Comparison of ENCODE assay signal across 8 mouse cellular contexts in the genomic region with DNA sequence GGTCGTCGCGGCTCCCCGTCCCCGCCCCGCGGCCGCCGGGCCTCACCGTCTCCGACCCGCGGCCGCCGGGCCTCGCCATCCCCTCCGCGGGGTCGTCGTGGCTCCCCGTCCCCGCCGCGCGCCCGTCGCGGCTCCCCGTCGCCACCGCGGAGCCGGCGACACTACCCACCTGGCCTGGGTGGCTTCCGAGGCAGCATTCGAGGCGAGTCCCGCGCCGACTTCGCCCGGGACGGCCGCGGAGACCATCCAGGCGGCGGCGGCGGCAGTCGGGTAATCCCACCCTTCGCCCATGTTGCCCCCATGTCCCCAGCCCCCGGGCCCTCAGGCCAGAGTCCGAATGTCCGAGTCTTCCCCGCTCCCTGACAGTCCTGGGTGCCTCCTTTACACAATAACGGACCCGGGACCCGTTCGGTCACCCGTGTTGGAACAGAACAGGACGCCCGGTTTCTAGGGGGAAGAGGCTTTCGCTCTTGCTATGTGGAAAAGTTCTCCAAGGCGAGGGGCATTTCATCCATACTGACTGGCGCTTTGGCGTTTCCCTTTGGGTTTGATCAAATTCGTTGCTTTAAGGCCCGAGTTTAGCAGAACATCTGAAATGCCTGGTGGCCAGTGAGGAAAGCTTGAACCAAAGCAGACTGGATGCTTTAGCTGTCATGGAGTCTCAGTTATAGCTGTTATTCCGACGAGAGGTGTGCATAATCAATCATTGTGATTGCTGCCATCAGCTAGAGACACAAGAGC. TPM values are rescaled to one million over a fixed set of nuclear protein-coding genes. Genes with fewer than 3 reads are reported as not detected.
A peak's percentile ranks its signal among the peaks of the same experiment; 100 is the strongest.
DNase-seq lines count a peak whose midpoint lies in the region; ATAC-seq and TF ChIP-seq lines count a peak whose summit lies in the region.

No protein-coding gene starts in this region.

- under 1% methylated on average over 68 of the region's 70 CpGs for WGBS in intestine, embryonic 16.5 days
- under 1% methylated on average over 70 of the region's 70 CpGs for WGBS in liver, embryonic 14.5 days (ENCODE audit: insufficient replicate concordance)
- under 1% methylated on average over 44 of the region's 70 CpGs for WGBS in neural tube, embryonic 14.5 days

- ATAC-seq in cerebellum, adult (ENCODE audit: insufficient number of reproducible peaks, low FRiP score, low TSS enrichment) = peak; percentile 23; the same call in 1 of the 2 replicates
- ATAC-seq in intestine, embryonic 16.5 days = no peak; the same call in 1 of the 2 replicates
- ATAC-seq in liver, embryonic 14.5 days (ENCODE audit: insufficient read depth) = peak; percentile 10; the same call in 1 of the 2 replicates
- peak; percentile 47 for ATAC-seq in neural tube, embryonic 14.5 days (ENCODE audit: low read depth)

- H3K9me3 ChIP-seq in intestine, embryonic 16.5 days (ENCODE audit: control insufficient read depth, low read length) = no peaks in the 10 kb centered on the region
- H3K9me3 ChIP-seq in liver, embryonic 14.5 days (ENCODE audit: control insufficient read depth, low read length) = no peaks in the 10 kb centered on the region
- H3K9me3 ChIP-seq in neural tube, embryonic 14.5 days (ENCODE audit: control insufficient read depth, low read length) = no peaks in the 10 kb centered on the region

- peak overlapping the region; percentile 95 for H3K4me3 ChIP-seq in gastrocnemius, adult 2 months
- H3K4me3 ChIP-seq in intestine, embryonic 16.5 days (ENCODE audit: low read length) = peak overlapping the region; percentile 90
- H3K4me3 ChIP-seq in liver, embryonic 14.5 days (ENCODE audit: insufficient read depth in 1 of 2, low read depth in 2 of 2, low read length in 2 of 2) = peak overlapping the region; percentile 66 to 72
- H3K4me3 ChIP-seq in neural tube, embryonic 14.5 days (ENCODE audit: low read depth, low read length) = peak overlapping the region; percentile 94

- peak overlapping the region; percentile 96 for H3K9ac ChIP-seq in intestine, embryonic 16.5 days (ENCODE audit: low read depth, low read length)
- H3K9ac ChIP-seq in liver, embryonic 14.5 days (replicated peaks) = peak overlapping the region; percentile 84
- peak overlapping the region; percentile 94 for H3K9ac ChIP-seq in neural tube, embryonic 14.5 days (replicated peaks; ENCODE audit: low read depth, low read length)

- TF ChIP-seq CTCF in gastrocnemius, adult 2 months (IDR thresholded peaks at IDR 0.05) = no peak
- no peak for TF ChIP-seq CTCF in liver, embryonic 14.5 days (IDR thresholded peaks at IDR 0.05; ENCODE audit: low read depth)

- peak overlapping the region; percentile 92 for H3K27ac ChIP-seq in gastrocnemius, adult 2 months
- H3K27ac ChIP-seq in intestine, embryonic 16.5 days (ENCODE audit: low read length) = peak overlapping the region; percentile 82
- H3K27ac ChIP-seq in liver, embryonic 14.5 days = no peak overlapping the region
- peak overlapping the region; percentile 92 for H3K27ac ChIP-seq in neural tube, embryonic 14.5 days (ENCODE audit: low read depth, low read length)

- TF ChIP-seq EP300 in liver, embryonic 14.5 days (IDR thresholded peaks at IDR 0.05; ENCODE audit: low read depth) = no peak

- peak overlapping the region; percentile 70 for H3K4me2 ChIP-seq in intestine, embryonic 16.5 days (ENCODE audit: low read depth, low read length)
- peak overlapping the region; percentile 97 for H3K4me2 ChIP-seq in liver, embryonic 14.5 days (ENCODE audit: low read depth)
- peak overlapping the region; percentile 57 for H3K4me2 ChIP-seq in neural tube, embryonic 14.5 days (ENCODE audit: low read depth, low read length)

- DNase-seq in heart, adult 11 months = peak; percentile 95
- DNase-seq in heart, adult 8-10 months (ENCODE audit: low spot score) = no peak
- DNase-seq in gastrocnemius, adult 2 months = peak; percentile 53
- DNase-seq in liver, embryonic 14.5 days (ENCODE audit: low read depth in 3 of 3, low spot score in 3 of 3) = no peak
- DNase-seq in thymus, postnatal 10 days (ENCODE audit: low spot score in 2 of 2) = peak; percentile 23 to 26

- no peaks in the 10 kb centered on the region for H3K4me1 ChIP-seq in intestine, embryonic 16.5 days (ENCODE audit: control insufficient read depth, insufficient read depth, low read length)
- peaks cover 2 to 9% of the 10 kb centered on the region in 2 experiments; a peak in 3 of 4 replicates for H3K4me1 ChIP-seq in liver, embryonic 14.5 days (replicated peaks; ENCODE audit: control insufficient read depth in 2 of 2, insufficient read depth in 2 of 2, low read length in 1 of 2)
- peaks cover 14% of the 10 kb centered on the region for H3K4me1 ChIP-seq in neural tube, embryonic 14.5 days (ENCODE audit: control insufficient read depth, insufficient read depth, low read length)

- intact Hi-C loops in gastrocnemius, adult 2 months (cut with DNase I) = loop anchor here (5.0 kb wide), 1 partner anchor 117 kb away; no protein-coding TSS in a partner anchor

- no peaks in the 10 kb centered on the region for H3K27me3 ChIP-seq in intestine, embryonic 16.5 days (replicated peaks; ENCODE audit: control insufficient read depth, insufficient read depth, low read length)
- H3K27me3 ChIP-seq in liver, embryonic 14.5 days (ENCODE audit: control insufficient read depth, insufficient read depth, low read length) = peaks cover 9% of the 10 kb centered on the region
- no peaks in the 10 kb centered on the region for H3K27me3 ChIP-seq in neural tube, embryonic 14.5 days (ENCODE audit: control insufficient read depth, insufficient read depth, low read length)

- no peaks in the 10 kb centered on the region for H3K36me3 ChIP-seq in intestine, embryonic 16.5 days (ENCODE audit: control insufficient read depth, insufficient read depth, low read length)
- no peaks in the 10 kb centered on the region for H3K36me3 ChIP-seq in liver, embryonic 14.5 days (replicated peaks; ENCODE audit: control insufficient read depth, insufficient read depth, low read depth)
- peaks cover 10% of the 10 kb centered on the region; the same call in 1 of the 2 replicates for H3K36me3 ChIP-seq in neural tube, embryonic 14.5 days (ENCODE audit: control insufficient read depth, insufficient read depth, low read length)

RNA-seq across cellular contexts. Expression of a gene that starts 0.7 kb away (rescaled TPM):
- 10 to 100 TPM; 15.2 to 21.6 (median 17.2) TPM for total RNA-seq in heart, adult 8-10 months (2022)
- 10 to 100 TPM; 14.1 to 17.4 TPM for total RNA-seq in gastrocnemius, adult 2 months (2021)
- 2.3 and 2.8 TPM in 2 replicates for polyA plus RNA-seq in intestine, embryonic 16.5 days (2015; fragmentation: Nextera tagmentation; extraction: Ambion mirVana)
- 1.1 and 2.1 TPM in 2 replicates for polyA plus RNA-seq in liver, embryonic 14.5 days (2012; rRNA removed)
- 1.5 and 1.9 TPM in 2 replicates for polyA plus RNA-seq in liver, embryonic 14.5 days (2014; fragmentation: Nextera tagmentation; extraction: Ambion mirVana)
- polyA plus RNA-seq in neural tube, embryonic 14.5 days (2014; fragmentation: Nextera tagmentation; extraction: Ambion mirVana) = 30.0 and 32.5 TPM in 2 replicates

RNA-seq across cellular contexts. Expression of a gene that starts 44.5 kb away (rescaled TPM):
- total RNA-seq in heart, adult 8-10 months (2022) = 1 to 10 TPM in 1 of 4 experiments, under 1 TPM in 3; 0.54 to 1.0 (median 0.88) TPM
- under 1 TPM; 0.33 to 0.66 TPM for total RNA-seq in gastrocnemius, adult 2 months (2021)
- polyA plus RNA-seq in intestine, embryonic 16.5 days (2015; fragmentation: Nextera tagmentation; extraction: Ambion mirVana) = 0.16 and 0.35 TPM in 2 replicates
- polyA plus RNA-seq in liver, embryonic 14.5 days (2012; rRNA removed) = 0.05 TPM in 1 of 2 replicates, not detected in the other
- polyA plus RNA-seq in liver, embryonic 14.5 days (2014; fragmentation: Nextera tagmentation; extraction: Ambion mirVana) = not detected in 2 replicates
- 2.2 and 2.4 TPM in 2 replicates for polyA plus RNA-seq in neural tube, embryonic 14.5 days (2014; fragmentation: Nextera tagmentation; extraction: Ambion mirVana)

RNA-seq across cellular contexts. Expression of a gene that starts 54.0 kb away (rescaled TPM):
- total RNA-seq in heart, adult 8-10 months (2022) = not detected
- total RNA-seq in gastrocnemius, adult 2 months (2021) = not detected
- not detected in 2 replicates for polyA plus RNA-seq in intestine, embryonic 16.5 days (2015; fragmentation: Nextera tagmentation; extraction: Ambion mirVana)
- polyA plus RNA-seq in liver, embryonic 14.5 days (2012; rRNA removed) = 0.03 and 0.04 TPM in 2 replicates
- 0.09 TPM in 1 of 2 replicates, not detected in the other for polyA plus RNA-seq in liver, embryonic 14.5 days (2014; fragmentation: Nextera tagmentation; extraction: Ambion mirVana)
- polyA plus RNA-seq in neural tube, embryonic 14.5 days (2014; fragmentation: Nextera tagmentation; extraction: Ambion mirVana) = not detected in 2 replicates

RNA-seq across cellular contexts. Expression of a gene that starts 56.1 kb away (rescaled TPM):
- 1 to 10 TPM; 3.2 to 5.2 (median 4.1) TPM for total RNA-seq in heart, adult 8-10 months (2022)
- 1 to 10 TPM; 2.4 to 2.9 TPM for total RNA-seq in gastrocnemius, adult 2 months (2021)
- polyA plus RNA-seq in intestine, embryonic 16.5 days (2015; fragmentation: Nextera tagmentation; extraction: Ambion mirVana) = 7.9 and 9.0 TPM in 2 replicates
- 1.7 TPM in 2 replicates for polyA plus RNA-seq in liver, embryonic 14.5 days (2012; rRNA removed)
- polyA plus RNA-seq in liver, embryonic 14.5 days (2014; fragmentation: Nextera tagmentation; extraction: Ambion mirVana) = 0.90 and 0.94 TPM in 2 replicates
- 9.3 and 9.9 TPM in 2 replicates for polyA plus RNA-seq in neural tube, embryonic 14.5 days (2014; fragmentation: Nextera tagmentation; extraction: Ambion mirVana)

Comparison
In these comparisons a context has a peak if more than half of its experiments do, and no peak if none do; other contexts are left out.
1. DNase-seq: peak in heart, adult 11 months (single experiment), gastrocnemius, adult 2 months (single experiment) and thymus, postnatal 10 days (2 of 2); none in heart, adult 8-10 months (single experiment) and liver, embryonic 14.5 days (0 of 3).
2. Peak in every context shown above with its lines, with median percentiles within 50 percentile points of each other: H3K4me3 ChIP-seq, H3K4me2 ChIP-seq and H3K9ac ChIP-seq.